Comparison of ENCODE assay signal across 8 mouse cellular contexts in genomic region chr11:58213673-58214342, GRCm38 (mm10). TPM values are rescaled to one million over a fixed set of nuclear protein-coding genes. Genes with fewer than 3 reads are reported as not detected.
A peak's percentile ranks its signal among the peaks of the same experiment; 100 is the strongest.
DNase-seq lines count a peak whose midpoint lies in the region; ATAC-seq lines count a peak whose summit lies in the region.

No protein-coding gene starts in this region.

- no peaks in the 10 kb centered on the region for H3K36me3 ChIP-seq in heart, embryonic 14.5 days (ENCODE audit: control insufficient read depth, insufficient read depth, low read length)
- H3K36me3 ChIP-seq in lung, embryonic 16.5 days (ENCODE audit: control insufficient read depth, insufficient read depth, low read length): no peaks in the 10 kb centered on the region
- no peaks in the 10 kb centered on the region for H3K36me3 ChIP-seq in stomach, embryonic 16.5 days (ENCODE audit: control insufficient read depth, insufficient read depth, low read length)
- no peaks in the 10 kb centered on the region for H3K36me3 ChIP-seq in midbrain, embryonic 13.5 days
- no peaks in the 10 kb centered on the region for H3K36me3 ChIP-seq in midbrain, embryonic 11.5 days (ENCODE audit: control insufficient read depth, insufficient read depth, low read length)

- no peaks in the 10 kb centered on the region for H3K9me3 ChIP-seq in heart, embryonic 14.5 days (ENCODE audit: control insufficient read depth, low read length)
- no peaks in the 10 kb centered on the region for H3K9me3 ChIP-seq in lung, embryonic 16.5 days (ENCODE audit: control insufficient read depth, low read length)
- no peaks in the 10 kb centered on the region for H3K9me3 ChIP-seq in stomach, embryonic 16.5 days (replicated peaks; ENCODE audit: control insufficient read depth, low read length)
- H3K9me3 ChIP-seq in midbrain, embryonic 13.5 days: no peaks in the 10 kb centered on the region
- H3K9me3 ChIP-seq in midbrain, embryonic 11.5 days (ENCODE audit: control insufficient read depth, low read length): no peaks in the 10 kb centered on the region

- H3K4me3 ChIP-seq in heart, embryonic 14.5 days (ENCODE audit: control insufficient read depth in 1 of 2, insufficient read depth in 1 of 2, low read depth in 1 of 2, low read length in 2 of 2): peak overlapping the region in 1 of 2 experiments; percentile 60; a peak in 1 of 4 replicates
- H3K4me3 ChIP-seq in lung, embryonic 16.5 days (ENCODE audit: low read length): no peak overlapping the region
- H3K4me3 ChIP-seq in stomach, embryonic 16.5 days (replicated peaks; ENCODE audit: low read length): 0 out of 2 replicates have a peak overlapping the region, but pooled peaks have one; percentile 51
- no peak overlapping the region for H3K4me3 ChIP-seq in midbrain, embryonic 13.5 days (replicated peaks)
- H3K4me3 ChIP-seq in midbrain, embryonic 11.5 days (ENCODE audit: low read depth, low read length): no peak overlapping the region

- H3K4me1 ChIP-seq in heart, embryonic 14.5 days (ENCODE audit: control insufficient read depth in 2 of 2, insufficient read depth in 2 of 2, low read length in 2 of 2): peaks cover 7 to 17% of the 10 kb centered on the region in 2 experiments
- H3K4me1 ChIP-seq in lung, embryonic 16.5 days (replicated peaks; ENCODE audit: control insufficient read depth, insufficient read depth, low read length): no peaks in the 10 kb centered on the region; the same call in 1 of the 2 replicates
- H3K4me1 ChIP-seq in stomach, embryonic 16.5 days (ENCODE audit: control insufficient read depth, insufficient read depth, low read length): peaks cover 5% of the 10 kb centered on the region
- peaks cover 4% of the 10 kb centered on the region for H3K4me1 ChIP-seq in midbrain, embryonic 13.5 days (replicated peaks)
- peaks cover 4% of the 10 kb centered on the region for H3K4me1 ChIP-seq in midbrain, embryonic 11.5 days (ENCODE audit: control insufficient read depth, insufficient read depth, low read length)

- 70% methylated on average over 7 of the region's 7 CpGs for WGBS in heart, embryonic 14.5 days
- 65% methylated on average over 7 of the region's 7 CpGs for WGBS in lung, embryonic 16.5 days
- WGBS in stomach, embryonic 16.5 days: 74% methylated on average over 7 of the region's 7 CpGs
- WGBS in midbrain, embryonic 13.5 days: 82% methylated on average over 7 of the region's 7 CpGs
- 83% methylated on average over 7 of the region's 7 CpGs for WGBS in midbrain, embryonic 11.5 days

- no peak for ATAC-seq in heart, embryonic 14.5 days (ENCODE audit: insufficient number of reproducible peaks, insufficient read depth, low FRiP score, low read depth)
- no peak for ATAC-seq in lung, embryonic 16.5 days (ENCODE audit: low read depth)
- no peak for ATAC-seq in stomach, embryonic 16.5 days (ENCODE audit: insufficient read depth, low FRiP score)
- no peak for ATAC-seq in midbrain, embryonic 13.5 days
- no peak for ATAC-seq in midbrain, embryonic 11.5 days (ENCODE audit: low FRiP score)

- no peaks in the 10 kb centered on the region for H3K27me3 ChIP-seq in heart, embryonic 14.5 days (ENCODE audit: control insufficient read depth, insufficient read depth, low read length)
- H3K27me3 ChIP-seq in lung, embryonic 16.5 days (ENCODE audit: control insufficient read depth, insufficient read depth, low read depth, low read length): no peaks in the 10 kb centered on the region
- H3K27me3 ChIP-seq in stomach, embryonic 16.5 days (ENCODE audit: control insufficient read depth, insufficient read depth, low read length): no peaks in the 10 kb centered on the region
- 0 out of 2 replicates have a peak, but pooled peaks cover 2% of the 10 kb centered on the region for H3K27me3 ChIP-seq in midbrain, embryonic 13.5 days
- H3K27me3 ChIP-seq in midbrain, embryonic 11.5 days (ENCODE audit: control insufficient read depth, insufficient read depth, low read length): no peaks in the 10 kb centered on the region

- H3K9ac ChIP-seq in heart, embryonic 14.5 days (ENCODE audit: low read length): no peak overlapping the region
- H3K9ac ChIP-seq in lung, embryonic 16.5 days (ENCODE audit: low read length): no peak overlapping the region
- no peak overlapping the region for H3K9ac ChIP-seq in stomach, embryonic 16.5 days (ENCODE audit: low read length)
- no peak overlapping the region for H3K9ac ChIP-seq in midbrain, embryonic 13.5 days (replicated peaks)
- no peak overlapping the region for H3K9ac ChIP-seq in midbrain, embryonic 11.5 days (ENCODE audit: low read length)

- DNase-seq in heart, postnatal 4 days: no peak
- DNase-seq in lung, postnatal 10 days: no peak
- peak; percentile 55 for DNase-seq in induced T-regulatory cell, adult 2 months (ENCODE audit: low read depth)
- no peak for DNase-seq in midbrain, embryonic 11.5 days (ENCODE audit: low spot score, missing footprints)

- H3K4me2 ChIP-seq in heart, embryonic 14.5 days (ENCODE audit: low read length): peak overlapping the region; percentile 71; the same call in 1 of the 2 replicates
- H3K4me2 ChIP-seq in lung, embryonic 16.5 days (ENCODE audit: low read depth, low read length): 0 out of 2 replicates have a peak overlapping the region, but pooled peaks have one; percentile 58
- H3K4me2 ChIP-seq in stomach, embryonic 16.5 days (ENCODE audit: low read depth, low read length): peak overlapping the region; percentile 41
- no peak overlapping the region for H3K4me2 ChIP-seq in midbrain, embryonic 13.5 days (replicated peaks)
- H3K4me2 ChIP-seq in midbrain, embryonic 11.5 days: no peak overlapping the region

- H3K27ac ChIP-seq in heart, embryonic 14.5 days (replicated peaks in 1 of 2; ENCODE audit: control insufficient read depth in 1 of 2, insufficient read depth in 1 of 2, low read depth in 2 of 2, low read length in 2 of 2): no peak overlapping the region
- no peak overlapping the region for H3K27ac ChIP-seq in lung, embryonic 16.5 days (ENCODE audit: low read length)
- no peak overlapping the region for H3K27ac ChIP-seq in stomach, embryonic 16.5 days (ENCODE audit: low read length)
- no peak overlapping the region for H3K27ac ChIP-seq in midbrain, embryonic 13.5 days
- H3K27ac ChIP-seq in midbrain, embryonic 11.5 days (ENCODE audit: low read depth, low read length): no peak overlapping the region

RNA-seq across cellular contexts. Expression of gene Irgm2, which starts 14.4 kb away (rescaled TPM):
- polyA plus RNA-seq in heart, embryonic 14.5 days (2014; fragmentation: Nextera tagmentation; extraction: Ambion mirVana): 4.3 and 5.6 TPM in 2 replicates
- 1 to 10 TPM; 4.4 to 4.8 TPM for total RNA-seq in heart, postnatal 4 days (2021)
- 3.0 and 3.2 TPM in 2 replicates for polyA plus RNA-seq in lung, embryonic 16.5 days (2015; fragmentation: Nextera tagmentation; extraction: Ambion mirVana)
- 3.7 and 4.0 TPM in 2 replicates for polyA plus RNA-seq in stomach, embryonic 16.5 days (2015; fragmentation: Nextera tagmentation; extraction: Ambion mirVana)
- polyA plus RNA-seq in midbrain, embryonic 13.5 days (2015; fragmentation: Nextera tagmentation; extraction: Ambion mirVana): 0.67 and 0.98 TPM in 2 replicates
- polyA plus RNA-seq in midbrain, embryonic 11.5 days (2014; fragmentation: Nextera tagmentation; extraction: Ambion mirVana): 0.51 and 0.81 TPM in 2 replicates

RNA-seq across cellular contexts. Expression of gene Igtp, which starts 14.5 kb away (rescaled TPM):
- 6.2 and 7.9 TPM in 2 replicates for polyA plus RNA-seq in heart, embryonic 14.5 days (2014; fragmentation: Nextera tagmentation; extraction: Ambion mirVana)
- total RNA-seq in heart, postnatal 4 days (2021): 1 to 10 TPM; 4.8 to 4.9 TPM
- 4.7 and 7.4 TPM in 2 replicates for polyA plus RNA-seq in lung, embryonic 16.5 days (2015; fragmentation: Nextera tagmentation; extraction: Ambion mirVana)
- polyA plus RNA-seq in stomach, embryonic 16.5 days (2015; fragmentation: Nextera tagmentation; extraction: Ambion mirVana): 4.5 and 6.3 TPM in 2 replicates
- 1.3 and 1.6 TPM in 2 replicates for polyA plus RNA-seq in midbrain, embryonic 13.5 days (2015; fragmentation: Nextera tagmentation; extraction: Ambion mirVana)
- polyA plus RNA-seq in midbrain, embryonic 11.5 days (2014; fragmentation: Nextera tagmentation; extraction: Ambion mirVana): 2.0 and 2.2 TPM in 2 replicates

RNA-seq across cellular contexts. Expression of gene Mrpl22, which starts 42.3 kb away (rescaled TPM):
- polyA plus RNA-seq in heart, embryonic 14.5 days (2014; fragmentation: Nextera tagmentation; extraction: Ambion mirVana): 107 and 116 TPM in 2 replicates
- 10 to 100 TPM; 50.1 to 54.3 TPM for total RNA-seq in heart, postnatal 4 days (2021)
- polyA plus RNA-seq in lung, embryonic 16.5 days (2015; fragmentation: Nextera tagmentation; extraction: Ambion mirVana): 108 and 109 TPM in 2 replicates
- 111 and 118 TPM in 2 replicates for polyA plus RNA-seq in stomach, embryonic 16.5 days (2015; fragmentation: Nextera tagmentation; extraction: Ambion mirVana)
- 114 and 120 TPM in 2 replicates for polyA plus RNA-seq in midbrain, embryonic 13.5 days (2015; fragmentation: Nextera tagmentation; extraction: Ambion mirVana)
- polyA plus RNA-seq in midbrain, embryonic 11.5 days (2014; fragmentation: Nextera tagmentation; extraction: Ambion mirVana): 124 and 130 TPM in 2 replicates

RNA-seq across cellular contexts. Expression of gene Gemin5, which starts 45.5 kb away (rescaled TPM):
- polyA plus RNA-seq in heart, embryonic 14.5 days (2014; fragmentation: Nextera tagmentation; extraction: Ambion mirVana): 13.3 and 14.1 TPM in 2 replicates
- total RNA-seq in heart, postnatal 4 days (2021): 10 to 100 TPM; 12.3 to 13.1 TPM
- 14.7 and 15.1 TPM in 2 replicates for polyA plus RNA-seq in lung, embryonic 16.5 days (2015; fragmentation: Nextera tagmentation; extraction: Ambion mirVana)
- 12.7 and 14.9 TPM in 2 replicates for polyA plus RNA-seq in stomach, embryonic 16.5 days (2015; fragmentation: Nextera tagmentation; extraction: Ambion mirVana)
- polyA plus RNA-seq in midbrain, embryonic 13.5 days (2015; fragmentation: Nextera tagmentation; extraction: Ambion mirVana): 17.5 and 19.1 TPM in 2 replicates
- polyA plus RNA-seq in midbrain, embryonic 11.5 days (2014; fragmentation: Nextera tagmentation; extraction: Ambion mirVana): 20.3 and 22.6 TPM in 2 replicates

Comparison
In these comparisons a context has a peak if more than half of its experiments do, and no peak if none do; other contexts are left out.
1. H3K4me2 ChIP-seq: peak in heart, embryonic 14.5 days (single experiment), lung, embryonic 16.5 days (single experiment) and stomach, embryonic 16.5 days (single experiment); none in midbrain, embryonic 13.5 days (single experiment) and midbrain, embryonic 11.5 days (single experiment).